Mouse (Mus musculus) lung, adult 2 months (tissue): ENCODE measurements around the gene Cd101.

Source experiments
- CTCF ChIP-seq: fragments of 200-500 bp; IDR thresholded peaks from 2 replicates; pipeline ENCODE4 v1.5.1; 2011; ENCODE audit warnings: mild to moderate bottlenecking, low read length, control low read depth; ENCODE audit not compliant: insufficient read depth
- POLR2A ChIP-seq: fragments of 200-500 bp; IDR thresholded peaks from 2 replicates; pipeline ENCODE4 v1.6.1; 2011; ENCODE audit warnings: low read depth, mild to moderate bottlenecking, control low read depth, low read length, borderline replicate concordance; ENCODE audit errors: extremely low read depth

- TF ChIP-seq CTCF, result no peak
- TF ChIP-seq POLR2A, result no peak
These were observed 4.3 kb upstream of the Cd101 start for GRCm38 (mm10) chr3:101033644-101034043.
